Mouse (Mus musculus): Measurements from ENCODE around the gene Bad.

The Bad gene

DNA sequence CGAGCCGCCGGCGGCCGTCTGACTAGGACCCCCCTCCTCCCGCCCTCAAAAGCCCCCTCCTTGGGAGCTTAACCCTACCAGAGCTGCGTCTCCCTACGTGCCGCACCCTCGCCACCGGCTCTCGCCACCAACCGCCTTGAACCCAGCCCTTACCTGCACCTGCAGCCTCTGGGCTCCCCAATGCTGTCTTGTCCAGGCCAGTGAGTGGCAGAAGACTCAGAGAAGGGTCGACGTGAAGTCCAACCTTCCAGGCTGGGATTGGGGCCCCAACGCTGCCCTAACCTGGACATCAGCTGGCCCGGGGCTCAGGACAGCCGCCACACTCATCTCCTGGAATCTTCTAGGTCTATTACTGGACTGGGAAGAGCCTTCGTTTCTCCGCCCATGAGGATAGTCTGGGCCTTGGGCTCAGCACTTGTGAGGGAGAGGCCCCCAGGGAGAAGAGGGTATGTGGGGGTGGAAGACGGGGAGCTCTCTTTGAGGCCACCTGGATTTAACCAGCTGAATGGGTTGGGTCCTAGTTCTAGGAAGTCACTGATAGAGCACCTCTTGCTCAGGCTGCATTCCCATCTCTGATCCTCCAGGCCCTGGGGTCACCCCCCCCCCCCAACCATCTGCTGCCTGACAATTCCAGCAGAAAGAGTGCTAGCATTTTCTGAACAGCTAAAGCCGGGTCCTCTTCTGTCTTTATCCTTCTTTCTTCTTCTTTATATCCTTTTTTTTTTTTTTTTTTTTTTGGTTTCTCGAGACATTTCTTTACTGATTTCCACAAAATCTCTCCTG lies 7.3 kb upstream of the Bad start, which contains the start of gene Kcnk4:
Kcnk4 (minus strand) TSS at position 321 of the 783 bp plus-strand sequence.
- DNase-seq (ENCODE audit: low spot score): no peak

DNA sequence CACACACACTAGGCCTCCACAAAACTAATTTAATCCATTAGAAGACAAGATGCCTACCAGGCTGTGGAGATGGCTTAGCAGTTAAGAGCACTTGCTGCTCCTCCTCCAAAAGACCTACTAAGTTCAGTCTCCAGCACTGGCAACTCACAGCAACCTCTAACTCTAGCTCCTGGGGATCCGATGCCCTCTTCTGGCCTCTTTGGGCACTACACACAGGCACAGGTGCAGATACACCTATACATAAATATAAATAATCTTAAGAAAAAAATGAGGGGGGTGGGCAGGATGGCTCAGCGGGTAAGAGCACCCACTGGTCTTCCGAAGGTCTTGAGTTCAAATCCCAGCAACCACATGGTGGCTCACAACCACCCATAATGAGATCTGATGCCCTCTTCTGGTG lies 5.4 kb upstream of the Bad start:
- no peak for DNase-seq (ENCODE audit: low spot score)

- DNase-seq (ENCODE audit: low spot score): no peak
Measured at GRCm38 (mm10) chr19:6937541-6938465, 3.9 kb upstream of the Bad start.

DNA sequence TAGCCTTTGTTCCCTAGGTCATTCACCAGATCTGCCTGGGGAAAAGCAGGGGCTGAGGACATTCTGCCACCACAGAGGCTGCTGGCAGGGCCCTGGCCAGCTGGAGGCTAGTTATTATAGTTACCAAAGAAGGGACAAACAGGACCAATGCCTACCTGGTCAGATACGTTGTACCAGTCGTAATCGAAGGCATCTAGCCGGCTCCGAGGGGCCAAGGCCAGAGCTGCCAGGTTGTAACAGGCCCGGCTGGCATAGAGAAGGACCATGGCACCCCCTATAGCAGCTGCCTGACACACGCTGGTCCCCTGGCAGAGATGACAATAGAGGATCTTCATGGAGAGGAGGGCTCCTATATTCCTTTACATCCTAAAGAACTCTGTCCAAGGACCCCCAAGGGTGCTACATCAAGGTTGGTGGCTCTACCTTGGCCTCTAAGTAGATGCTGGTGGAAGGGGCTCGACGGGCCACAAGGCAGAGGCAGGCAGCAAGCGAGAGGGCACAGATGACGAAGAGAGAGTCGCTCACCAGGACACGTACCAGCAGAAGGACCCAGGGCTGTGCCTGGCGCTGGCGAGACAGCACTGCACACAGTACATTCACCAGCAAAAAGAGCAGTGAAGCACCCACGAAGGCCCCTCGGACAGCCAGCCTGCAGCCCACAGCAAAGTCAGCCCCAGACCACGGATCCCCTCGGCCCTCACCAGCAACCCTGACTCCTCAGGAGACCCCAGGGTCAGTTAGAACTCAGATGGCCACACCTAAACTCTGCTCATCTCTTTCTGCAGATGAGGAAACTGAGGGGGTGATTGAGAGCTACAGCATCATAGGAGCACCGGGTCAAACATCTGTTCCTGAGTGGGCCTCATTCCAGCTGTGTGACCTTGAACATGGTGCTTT lies 2.3 kb upstream of the Bad start:
- DNase-seq (ENCODE audit: low spot score): no peak

- DNase-seq (ENCODE audit: low spot score): no peak
Measured at GRCm38 (mm10) chr19:6940396-6941351, 987 bp upstream of the Bad start.

GRCm38 (mm10) chr19:6942249-6942691 lies 609 bp downstream of the Bad start, which contains the start of gene Gpr137:
Gene Gpr137, minus strand, starts transcription at chr19:6942480.
- peak; percentile 89 for DNase-seq (ENCODE audit: low spot score)

DNA sequence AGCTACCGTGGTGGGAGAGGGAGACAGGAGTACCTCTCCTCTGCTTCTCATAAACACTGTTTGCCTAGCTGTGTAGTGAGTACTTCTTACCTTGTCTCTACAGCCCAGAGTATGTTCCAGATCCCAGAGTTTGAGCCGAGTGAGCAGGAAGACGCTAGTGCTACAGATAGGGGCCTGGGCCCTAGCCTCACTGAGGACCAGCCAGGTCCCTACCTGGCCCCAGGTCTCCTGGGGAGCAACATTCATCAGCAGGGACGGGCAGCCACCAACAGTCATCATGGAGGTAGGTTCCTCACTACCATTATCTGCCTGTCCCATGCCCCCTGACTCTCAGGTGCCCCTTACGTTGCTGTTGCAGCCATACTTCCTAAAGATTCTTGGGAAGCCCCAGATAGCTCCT lies 1.1 kb downstream of the Bad start:
- DNase-seq (ENCODE audit: low spot score): no peak

DNA sequence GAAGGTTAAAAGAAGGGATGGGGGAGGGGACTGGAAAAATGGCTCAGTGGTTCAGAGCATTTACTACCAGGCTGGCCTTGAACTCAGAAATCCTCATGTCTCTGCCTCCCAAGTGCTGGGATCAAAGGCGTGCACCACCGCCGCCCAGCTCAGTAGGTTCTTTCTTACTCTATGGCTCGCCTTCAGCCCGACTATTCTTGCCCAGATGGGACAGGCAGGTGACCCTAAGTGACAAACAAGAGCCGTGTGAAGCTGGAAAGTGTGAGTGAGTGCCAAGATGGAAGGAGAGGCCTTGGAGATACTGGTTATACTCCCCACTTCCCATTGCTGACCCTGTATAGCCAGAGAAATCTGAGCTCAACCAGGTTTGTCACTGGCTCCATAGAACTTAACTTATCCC lies 2.0 kb downstream of the Bad start:
- no peak for DNase-seq (ENCODE audit: low spot score)

DNA sequence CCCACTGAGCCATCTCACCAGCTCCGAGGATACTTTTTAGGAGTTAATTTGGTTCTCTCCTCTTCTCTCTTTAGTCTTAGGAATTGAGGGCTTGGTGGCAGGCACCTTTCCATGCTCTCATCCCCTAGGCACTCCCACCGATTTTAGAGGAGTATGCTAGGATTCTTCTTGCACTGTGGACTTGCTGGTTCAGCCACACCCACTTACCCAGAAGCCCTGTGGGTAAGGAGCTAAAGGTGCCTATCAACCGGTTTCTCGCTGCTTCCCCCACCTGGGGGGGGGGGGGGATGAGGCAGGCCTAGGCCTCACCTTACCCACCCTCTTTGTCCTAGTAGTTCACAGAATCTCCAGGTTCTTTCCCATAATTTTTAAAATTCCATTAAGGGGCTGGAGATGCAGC lies 6.1 kb downstream of the Bad start:
- DNase-seq (ENCODE audit: low spot score): no peak

- no peak for DNase-seq (ENCODE audit: low spot score)
Measured at GRCm38 (mm10) chr19:6948186-6948585, 6.5 kb downstream of the Bad start.

DNA sequence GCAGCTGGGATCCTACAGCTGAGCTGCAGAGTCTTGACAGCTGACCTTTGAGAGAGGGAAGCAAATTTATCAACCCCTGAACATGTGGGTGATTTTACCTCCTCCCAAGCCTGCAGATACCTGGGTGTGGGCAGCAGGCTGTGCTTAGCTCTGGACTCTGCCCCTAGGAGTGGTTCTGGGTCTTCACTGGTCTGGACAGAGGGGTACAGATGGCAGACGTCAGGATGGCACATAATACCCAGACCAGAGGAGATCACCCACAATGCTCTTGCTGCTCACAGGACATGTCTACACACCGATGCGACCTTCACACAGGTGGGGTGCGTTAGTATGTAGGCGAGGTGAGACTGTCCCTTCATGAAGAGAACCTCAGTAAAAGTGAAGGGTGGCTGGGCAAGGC lies 7.9 kb downstream of the Bad start:
- DNase-seq (ENCODE audit: low spot score): no peak

DNA sequence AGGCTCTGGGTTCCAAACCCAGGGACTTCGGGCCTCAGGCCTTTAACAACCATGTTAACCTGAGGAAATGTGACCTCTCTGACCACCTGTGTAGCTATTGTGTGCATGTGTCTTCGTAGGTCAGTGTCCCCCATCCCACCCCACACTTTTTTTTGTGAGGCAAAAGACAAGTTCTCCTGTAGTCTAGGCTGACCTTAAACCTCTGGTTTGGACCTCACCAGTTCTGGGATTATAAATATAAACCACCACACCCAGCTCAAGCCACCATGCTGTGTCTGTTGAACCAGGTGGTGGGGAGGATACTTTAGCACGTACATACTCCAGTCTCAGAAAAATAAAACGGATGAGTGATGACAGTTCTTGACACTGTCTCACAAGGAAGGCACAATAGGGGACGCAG lies 8.3 kb downstream of the Bad start:
- DNase-seq (ENCODE audit: low spot score): no peak

DNA sequence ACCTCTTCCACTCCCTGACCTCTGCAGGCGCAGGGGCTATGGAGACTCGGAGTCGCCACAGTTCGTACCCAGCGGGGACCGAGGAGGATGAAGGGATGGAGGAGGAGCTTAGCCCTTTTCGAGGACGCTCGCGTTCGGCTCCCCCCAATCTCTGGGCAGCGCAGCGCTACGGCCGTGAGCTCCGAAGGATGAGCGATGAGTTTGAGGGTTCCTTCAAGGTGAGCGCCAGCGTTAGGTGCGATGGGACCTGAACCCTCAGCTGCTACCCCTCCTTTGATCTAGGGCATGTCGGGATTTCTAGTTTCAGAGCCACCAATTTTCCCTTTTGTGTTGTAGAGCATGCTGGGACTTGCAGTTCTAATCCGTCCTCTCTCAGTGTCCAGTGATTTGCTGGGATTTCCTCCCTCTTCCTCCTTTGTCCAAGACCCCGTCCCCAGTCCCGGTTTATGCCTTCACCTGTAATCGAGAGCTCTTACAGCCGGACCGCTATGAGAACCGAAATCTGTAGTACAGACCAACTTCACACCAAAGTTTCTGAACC lies 9.0 kb downstream of the Bad start:
- no peak for DNase-seq (ENCODE audit: low spot score)

GRCm38 (mm10) chr19:6951381-6951968 lies 9.8 kb downstream of the Bad start:
- peak; percentile 69 for DNase-seq (ENCODE audit: low spot score)

DNA sequence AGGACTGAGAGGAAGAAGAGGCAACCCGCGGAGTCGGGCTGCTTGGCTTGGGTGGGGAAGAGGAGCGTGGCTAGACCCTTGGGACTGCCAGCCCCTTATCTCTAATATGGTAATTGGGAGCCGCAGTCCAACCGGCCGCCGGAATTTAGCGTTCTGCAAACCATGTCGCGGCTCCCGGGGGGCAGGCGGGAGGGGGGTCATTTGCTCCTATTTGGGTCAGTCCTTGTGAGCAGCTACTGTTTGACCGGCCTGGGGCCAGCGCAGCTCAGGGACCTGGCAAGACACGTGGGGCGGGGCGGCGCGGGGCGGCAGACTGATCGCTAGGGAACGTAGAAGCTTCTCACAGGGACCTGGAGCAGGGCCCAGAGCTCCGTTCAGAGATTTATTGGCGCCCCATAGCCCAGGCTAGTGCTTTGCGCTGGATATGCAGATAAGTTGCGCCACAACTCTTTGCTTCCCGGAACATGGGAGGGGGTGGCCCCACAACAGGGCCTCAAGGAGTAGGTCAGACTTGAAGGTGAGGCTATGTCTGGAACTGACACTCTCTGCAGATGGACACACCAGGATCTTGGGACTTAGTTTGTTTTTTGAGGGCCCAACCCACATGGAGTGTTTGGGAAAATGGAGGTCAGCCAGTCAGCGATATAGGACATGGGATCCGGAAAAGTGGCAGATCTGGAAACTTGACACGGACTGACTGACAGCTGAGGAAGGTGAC lies 10.5 kb downstream of the Bad start:
- DNase-seq (ENCODE audit: low spot score): peak; percentile 38

DNA sequence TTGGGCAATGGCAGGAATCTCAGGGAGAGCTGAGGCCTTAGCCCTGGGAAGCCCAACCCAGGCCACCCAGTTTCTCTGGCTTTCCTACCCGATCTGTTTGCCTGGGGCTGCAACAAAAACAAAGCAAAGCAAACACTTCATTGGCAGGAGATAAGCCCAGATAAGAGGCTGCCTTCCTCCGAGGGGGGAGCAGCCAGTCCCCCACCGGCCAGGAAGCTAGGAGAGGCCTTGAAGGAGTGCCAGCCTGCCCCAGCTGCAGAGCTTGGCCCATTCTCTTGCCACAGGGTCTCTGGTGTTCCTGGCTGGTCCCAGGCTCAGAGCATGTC lies 11.0 kb downstream of the Bad start:
- DNase-seq (ENCODE audit: low spot score): no peak

GRCm38 (mm10) chr19:6954046-6954445 lies 12.4 kb downstream of the Bad start:
- DNase-seq (ENCODE audit: low spot score): no peak

DNA sequence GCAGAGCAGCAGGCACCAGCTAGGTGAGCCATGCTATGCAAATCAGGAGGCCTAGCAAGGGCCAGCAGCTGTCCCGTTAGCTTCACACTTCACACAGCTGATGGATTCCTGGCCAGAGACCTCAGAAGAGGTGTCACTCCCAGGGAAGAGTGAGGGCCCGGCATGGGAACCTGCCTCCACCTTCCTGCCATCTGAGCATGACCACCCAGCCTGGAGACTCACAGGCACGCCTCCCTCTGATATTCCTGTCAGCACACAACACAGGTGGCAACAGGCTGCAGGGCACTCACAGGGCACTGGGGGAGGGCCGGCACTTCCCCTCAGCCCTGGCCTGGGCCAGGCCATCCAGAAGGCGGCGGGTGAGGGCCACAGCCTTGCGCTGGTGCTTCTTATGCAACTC lies 13.8 kb downstream of the Bad start:
- no peak for DNase-seq (ENCODE audit: low spot score)

DNA sequence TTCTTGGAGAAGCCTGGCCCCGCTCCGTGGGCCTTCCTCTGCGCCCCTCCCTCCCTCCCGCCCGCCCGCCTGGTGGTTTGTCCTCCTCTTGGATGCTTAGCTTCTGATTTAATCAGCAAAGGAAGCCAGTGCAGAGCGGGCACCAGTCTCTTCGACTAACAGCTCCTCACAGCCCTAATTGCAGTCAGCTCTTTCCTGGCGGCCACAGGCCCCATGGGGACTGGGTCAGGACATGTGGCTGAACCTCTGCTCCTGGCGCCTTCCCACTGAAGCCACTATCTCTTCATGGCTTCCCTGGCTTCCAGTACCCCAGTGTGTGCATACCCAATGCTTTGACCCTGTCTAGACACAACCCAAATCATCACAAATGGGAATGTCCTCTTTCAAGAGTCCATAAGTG lies 14.8 kb downstream of the Bad start:
- DNase-seq (ENCODE audit: low spot score): no peak
